Mouse (Mus musculus) left cerebral cortex, adult 18-20 months (tissue): ENCODE data around the gene Gm7903. TPM values are rescaled to one million over a fixed set of nuclear protein-coding genes. Genes with fewer than 3 reads are reported as not detected.
"Not testable (repeated sequence)": the region's sequence is repeated elsewhere in the genome, so short reads cannot be mapped to it uniquely, and the experiment has no call there.

Experiments used
- DNase-seq, 2 experiments: peaks; one replicate each; pipeline ENCODE4 v3.0.0; 2021 to 2022; ENCODE audit warnings: low spot score in 2 of 2, mixed read lengths in 1 of 2
- long read RNA-seq, 2 experiments: library from polyadenylated mRNA; stranded (forward); transcript quantifications; one replicate each; pipeline ENCODE4 v2.0.0; 2021
- total RNA-seq, 2 experiments: library from RNA; stranded (reverse); gene quantifications; 2 replicates each; pipeline ENCODE4 v1.2.3; 2021

The Gm7903 gene
- total RNA-seq, result under 1 TPM in 1 of 2 experiments, not detected in 1; 0.09 TPM
- long read RNA-seq, experiment 1, result 0 reads
- long read RNA-seq, experiment 2, result 0 reads

GRCm38 (mm10) chrX:135433535-135433934 lies at the start of gene Gm7903:
Gene Gm7903 (plus strand): TSS chrX:135433835.
- DNase-seq, result not testable (repeated sequence)

DNA sequence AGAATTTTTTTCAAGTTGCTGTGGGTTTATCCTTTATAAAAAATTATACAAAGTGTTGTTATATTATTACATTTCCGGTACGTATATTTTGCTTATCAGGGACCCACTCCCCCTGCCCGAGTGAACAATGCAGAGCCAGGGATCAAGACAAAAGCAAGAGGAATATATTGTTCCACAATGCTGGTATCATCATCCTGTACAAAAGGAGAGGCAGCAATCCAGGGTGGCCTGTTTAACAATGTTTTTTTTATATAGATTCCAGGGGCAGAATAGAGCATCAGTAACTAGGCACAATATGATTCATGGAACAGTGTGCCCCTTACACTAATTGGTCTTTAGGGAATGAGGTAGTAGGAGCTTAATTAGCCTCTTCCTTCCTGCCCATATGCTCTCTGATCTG lies 30.1 kb upstream of the Gm7903 start:
- not testable (repeated sequence) for DNase-seq

DNA sequence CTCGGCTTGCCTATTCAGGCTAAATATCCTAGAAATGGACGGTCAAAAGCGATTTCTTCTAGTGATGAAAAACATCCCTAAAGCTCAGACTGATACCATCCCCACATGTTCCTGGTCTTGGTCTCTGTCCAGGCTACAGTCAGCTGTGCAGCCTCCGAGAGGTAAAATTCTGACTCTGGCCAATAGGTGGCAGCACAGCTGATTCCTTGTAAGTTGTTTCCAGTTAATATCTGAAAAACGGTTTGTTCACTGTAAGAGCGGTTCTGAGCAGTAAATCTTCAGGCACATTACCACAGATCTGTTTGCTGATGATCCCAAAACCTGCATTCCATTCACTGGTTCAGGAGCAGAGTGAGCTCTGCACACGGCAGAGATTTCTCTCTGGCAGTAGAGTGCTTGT lies 12.4 kb upstream of the Gm7903 start:
- DNase-seq, result not testable (repeated sequence)

DNA sequence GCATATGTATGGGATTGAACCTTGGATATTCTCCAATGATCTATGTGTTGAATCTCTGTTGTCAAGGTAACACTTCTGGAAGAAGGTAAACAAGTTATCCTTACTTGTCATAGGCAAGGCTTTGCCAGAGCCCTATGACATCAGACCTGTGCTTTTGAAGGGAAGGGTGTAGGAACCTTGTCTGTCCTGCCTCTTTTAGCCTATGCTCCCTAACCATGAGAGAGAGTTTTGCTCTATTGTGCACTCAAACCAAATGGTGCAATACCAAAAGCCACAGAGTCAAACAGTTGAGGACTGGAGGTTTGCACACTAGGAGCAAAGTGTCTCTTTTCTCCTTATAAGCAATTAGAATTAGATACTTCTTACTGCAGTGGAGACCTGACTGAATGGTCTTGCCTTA lies 11.8 kb upstream of the Gm7903 start:
- not testable (repeated sequence) for DNase-seq

DNA sequence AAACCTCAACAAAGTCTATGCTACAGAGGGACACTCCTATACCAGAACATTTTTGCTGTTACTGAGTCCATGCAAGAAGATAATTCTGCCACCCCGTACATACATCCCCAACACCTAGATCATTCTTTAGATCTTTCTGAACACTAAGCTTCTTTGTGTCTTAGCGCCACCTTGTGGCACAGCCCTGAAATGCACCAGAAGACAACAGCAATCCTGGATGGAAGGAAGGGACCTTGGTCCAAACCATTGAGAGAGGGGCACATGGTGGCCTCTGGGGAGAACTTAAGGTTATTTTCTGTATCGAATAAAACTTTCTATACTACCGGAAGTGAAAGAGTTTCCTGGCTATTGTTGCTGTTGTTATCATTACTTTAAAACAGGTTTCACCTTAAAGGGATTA lies 11.2 kb upstream of the Gm7903 start:
- DNase-seq, result not testable (repeated sequence)

DNA sequence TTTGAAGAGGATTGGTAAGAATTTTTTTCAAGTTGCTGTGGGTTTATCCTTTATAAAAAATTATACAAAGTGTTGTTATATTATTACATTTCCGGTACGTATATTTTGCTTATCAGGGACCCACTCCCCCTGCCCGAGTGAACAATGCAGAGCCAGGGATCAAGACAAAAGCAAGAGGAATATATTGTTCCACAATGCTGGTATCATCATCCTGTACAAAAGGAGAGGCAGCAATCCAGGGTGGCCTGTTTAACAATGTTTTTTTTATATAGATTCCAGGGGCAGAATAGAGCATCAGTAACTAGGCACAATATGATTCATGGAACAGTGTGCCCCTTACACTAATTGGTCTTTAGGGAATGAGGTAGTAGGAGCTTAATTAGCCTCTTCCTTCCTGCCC lies 30.5 kb downstream of the Gm7903 start:
- DNase-seq, result not testable (repeated sequence)

GRCm38 (mm10) chrX:135481902-135482301 lies 48.3 kb downstream of the Gm7903 start:
- not testable (repeated sequence) for DNase-seq

GRCm38 (mm10) chrX:135483183-135483582 lies 49.5 kb downstream of the Gm7903 start:
- not testable (repeated sequence) for DNase-seq

Other genes with a start within 250 kb of the Gm7903 start
- gene Tceal6, start 223.1 kb upstream of the Gm7903 start, total RNA-seq, result 100 to 1,000 TPM; 102 to 126 TPM
- gene Pramel3, start 131.5 kb upstream of the Gm7903 start, total RNA-seq, result not detected
- gene Gm5128, start 60.6 kb upstream of the Gm7903 start, total RNA-seq, result not detected
- gene AV320801, start 60.8 kb downstream of the Gm7903 start, total RNA-seq, result not detected
- 1 to 10 TPM; 4.2 to 4.7 TPM for gene Nxf7, start 164.9 kb downstream of the Gm7903 start, total RNA-seq
- gene Prame, start 193.9 kb downstream of the Gm7903 start, total RNA-seq, result not detected